Comparison of ENCODE assay signal across 8 mouse cellular contexts in the genomic region with DNA sequence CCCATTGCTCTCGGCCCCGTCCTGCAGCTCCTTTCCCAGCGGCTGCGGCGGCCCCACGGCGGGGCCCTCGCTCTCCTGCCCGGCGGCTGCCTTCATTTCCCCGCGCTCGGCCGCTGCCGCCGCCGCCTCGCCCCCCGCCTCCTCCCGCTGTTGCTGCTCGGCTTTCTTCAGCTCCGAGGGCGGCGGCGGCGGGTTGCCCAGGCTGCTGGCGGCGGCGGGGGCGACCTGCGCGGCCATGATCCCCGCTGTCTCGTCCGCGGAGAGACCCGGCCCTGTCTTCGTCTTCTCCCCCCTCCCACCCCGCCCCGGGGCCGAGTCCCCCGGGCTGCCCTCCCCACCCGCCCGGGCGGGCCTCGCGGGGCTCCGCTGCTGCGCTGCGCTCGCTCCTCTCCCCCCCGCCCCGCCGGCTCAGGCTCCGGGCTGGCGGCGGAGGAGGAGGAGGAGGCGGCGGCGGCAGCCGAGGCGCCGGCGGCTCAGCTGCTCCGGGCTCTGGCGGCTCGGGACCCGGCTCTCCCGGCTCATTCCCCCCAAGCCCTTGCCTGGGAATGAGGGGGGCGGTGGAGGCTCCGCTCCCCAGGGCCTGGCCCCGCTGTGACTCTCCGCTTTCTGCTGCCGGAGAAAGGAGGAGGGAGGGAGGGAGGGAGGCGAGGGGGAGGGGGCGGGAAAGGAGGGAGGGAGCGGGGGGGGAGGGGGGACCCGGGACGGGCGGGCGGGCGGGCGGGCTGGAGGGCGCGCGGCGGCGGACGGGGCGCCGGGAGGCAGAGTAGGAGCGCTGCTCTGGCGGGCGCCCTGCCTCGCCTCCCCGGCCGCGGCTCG. TPM values are rescaled to one million over a fixed set of nuclear protein-coding genes. Genes with fewer than 3 reads are reported as not detected.
A peak's percentile ranks its signal among the peaks of the same experiment; 100 is the strongest.
DNase-seq lines count a peak whose midpoint lies in the region; ATAC-seq lines count a peak whose summit lies in the region.

No protein-coding gene starts in this region.

- no peaks in the 10 kb centered on the region for H3K36me3 ChIP-seq in forebrain, embryonic 15.5 days

- H3K27ac ChIP-seq in brown adipose tissue, adult 24 weeks (replicated peaks; ENCODE audit: low read depth, low read length): peak overlapping the region; percentile 89
- peak overlapping the region; percentile 100 for H3K27ac ChIP-seq in forebrain, embryonic 15.5 days (replicated peaks)

- ATAC-seq in forebrain, embryonic 15.5 days (replicated peaks): peak; percentile 51

- peak overlapping the region; percentile 90 for H3K4me3 ChIP-seq in brown adipose tissue, adult 24 weeks (ENCODE audit: insufficient read depth, low read depth, low read length)
- peak overlapping the region; percentile 97 for H3K4me3 ChIP-seq in forebrain, embryonic 15.5 days

- H3K9me3 ChIP-seq in forebrain, embryonic 15.5 days: no peaks in the 10 kb centered on the region

- H3K9ac ChIP-seq in forebrain, embryonic 15.5 days (replicated peaks): peak overlapping the region; percentile 97

- peaks cover 8% of the 10 kb centered on the region; the same call in 1 of the 2 replicates for H3K4me1 ChIP-seq in brown adipose tissue, adult 24 weeks (ENCODE audit: control insufficient read depth, insufficient read depth, insufficient read length, low read length)
- peaks cover 48% of the 10 kb centered on the region for H3K4me1 ChIP-seq in forebrain, embryonic 15.5 days

- no peaks in the 10 kb centered on the region for H3K27me3 ChIP-seq in forebrain, embryonic 15.5 days

- H3K4me2 ChIP-seq in forebrain, embryonic 15.5 days (replicated peaks): peak overlapping the region; percentile 95

- peak; percentile 62 for DNase-seq in ES-CJ7 (ENCODE audit: low read depth, low spot score)
- peak; percentile 79 for DNase-seq in heart, postnatal 4 days
- DNase-seq in layer of hippocampus, postnatal 10 days (ENCODE audit: low spot score in 2 of 2): peak; percentile 73 to 81
- DNase-seq in lung, postnatal 14 days: peak; percentile 66
- DNase-seq in right cerebral cortex, postnatal 25 days: peak; percentile 70
- peak; percentile 60 for DNase-seq in urinary bladder, postnatal 25 days (ENCODE audit: low spot score)

- 2% methylated on average over 55 of the region's 99 CpGs for WGBS in forebrain, embryonic 15.5 days

RNA-seq across cellular contexts. Expression of a gene that starts 3.0 kb away (rescaled TPM):
- 13.5 and 18.7 TPM in 2 replicates for polyA plus RNA-seq in brown adipose tissue, adult 24 weeks (2012; ENCODE audit: insufficient read depth, insufficient read length, missing spikeins)
- polyA plus RNA-seq in forebrain, embryonic 15.5 days (2015; fragmentation: Nextera tagmentation; extraction: Ambion mirVana): 40.1 and 40.9 TPM in 2 replicates
- total RNA-seq in heart, postnatal 4 days (2021): 10 to 100 TPM; 74.6 to 77.3 TPM
- total RNA-seq in layer of hippocampus, postnatal 10 days (2021): 10 to 100 TPM; 74.6 to 76.4 TPM

Comparison
In these comparisons a context has a peak if more than half of its experiments do, and no peak if none do; other contexts are left out.
1. Peak in every context shown above with its lines: DNase-seq, ATAC-seq, H3K4me3 ChIP-seq and H3K27ac ChIP-seq.